In the genomic region with DNA sequence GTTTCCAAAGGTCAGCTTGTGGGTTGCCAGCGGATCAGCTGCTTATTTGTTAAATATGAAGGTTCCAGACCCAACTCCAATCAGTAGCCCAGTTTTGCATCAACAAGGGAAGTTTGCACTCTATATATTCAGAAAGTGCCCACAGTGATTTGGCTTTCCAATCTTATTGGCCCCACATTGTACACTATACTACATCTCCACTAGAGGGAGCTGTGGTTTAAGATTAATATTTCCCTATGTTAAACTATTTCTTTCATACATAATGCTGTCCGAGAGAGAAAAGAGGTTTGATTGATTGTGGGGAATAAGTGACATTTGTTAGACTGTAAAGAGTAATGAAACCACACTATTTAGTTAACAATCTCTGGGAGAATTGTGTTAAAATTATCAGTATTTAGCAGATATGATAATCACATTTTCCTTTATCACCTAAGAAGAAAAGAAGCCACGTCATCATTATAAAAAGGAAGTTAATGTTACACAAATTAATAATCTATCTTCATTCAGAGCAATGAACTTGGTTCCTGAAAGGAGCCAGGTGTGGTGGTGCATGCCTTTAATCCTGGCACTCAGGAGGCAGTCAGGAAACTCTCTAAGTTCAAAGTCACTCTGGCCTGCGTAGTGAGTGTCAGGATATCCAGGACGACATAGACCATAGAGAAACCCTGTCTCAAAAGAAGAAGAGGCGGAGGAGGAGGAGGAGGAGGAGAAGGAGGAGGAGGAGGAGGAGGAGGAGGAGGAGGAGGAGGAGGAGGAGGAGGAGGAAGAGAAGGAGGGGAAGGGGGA, we compare ENCODE assay signal across 8 mouse cellular contexts. TPM values are rescaled to one million over a fixed set of nuclear protein-coding genes. Genes with fewer than 3 reads are reported as not detected.
DNase-seq lines count a peak whose midpoint lies in the region; ATAC-seq and TF ChIP-seq lines count a peak whose summit lies in the region.

No protein-coding gene starts in this region.

- no peak for ATAC-seq in lung, postnatal 0 days
- ATAC-seq in embryonic facial prominence, embryonic 14.5 days (ENCODE audit: low read depth) = 0 out of 2 replicates have a peak, but pooled peaks have one; percentile 26

- no peaks in the 10 kb centered on the region for H3K4me1 ChIP-seq in lung, postnatal 0 days (ENCODE audit: insufficient read depth, low read depth, low read length)
- H3K4me1 ChIP-seq in embryonic facial prominence, embryonic 14.5 days (ENCODE audit: control insufficient read depth, insufficient read depth, low read length) = no peaks in the 10 kb centered on the region

- no peaks in the 10 kb centered on the region for H3K36me3 ChIP-seq in lung, postnatal 0 days (ENCODE audit: insufficient read depth, low read length)
- no peaks in the 10 kb centered on the region for H3K36me3 ChIP-seq in embryonic facial prominence, embryonic 14.5 days (ENCODE audit: control insufficient read depth, insufficient read depth, low read length)

- TF ChIP-seq CTCF in lung, postnatal 0 days (IDR thresholded peaks at IDR 0.05) = peak; percentile 76

- no peaks in the 10 kb centered on the region for H3K27me3 ChIP-seq in lung, postnatal 0 days (replicated peaks; ENCODE audit: insufficient read depth, low read length)
- H3K27me3 ChIP-seq in embryonic facial prominence, embryonic 14.5 days (replicated peaks; ENCODE audit: control insufficient read depth, insufficient read depth, low read length) = no peaks in the 10 kb centered on the region

- no peak overlapping the region for H3K27ac ChIP-seq in lung, postnatal 0 days (ENCODE audit: low read length)
- H3K27ac ChIP-seq in embryonic facial prominence, embryonic 14.5 days (replicated peaks; ENCODE audit: low read depth, low read length) = no peak overlapping the region

- DNase-seq in cerebellum, adult 9-10 months = peak; percentile 21
- no peak for DNase-seq in cerebellum, adult 8-10 months
- peak; percentile 67 for DNase-seq in lung, postnatal 0 days (ENCODE audit: low spot score)
- no peak for DNase-seq in lung, postnatal 14 days
- peak; percentile 65 for DNase-seq in embryonic facial prominence, embryonic 14.5 days (ENCODE audit: low spot score)
- peak; percentile 51 for DNase-seq in retina, postnatal 1 day
- no peak for DNase-seq in layer of hippocampus, adult 9-11 months
- DNase-seq in gastrocnemius, postnatal 25 days = no peak

- H3K9ac ChIP-seq in lung, postnatal 0 days (replicated peaks; ENCODE audit: low read depth) = no peak overlapping the region
- H3K9ac ChIP-seq in embryonic facial prominence, embryonic 14.5 days (ENCODE audit: low read depth, low read length) = no peak overlapping the region

- no peak for TF ChIP-seq EP300 in lung, postnatal 0 days (IDR thresholded peaks at IDR 0.05)

- no peak overlapping the region for H3K4me3 ChIP-seq in lung, postnatal 0 days (ENCODE audit: low read depth, low read length)
- no peak overlapping the region for H3K4me3 ChIP-seq in embryonic facial prominence, embryonic 14.5 days (ENCODE audit: low read depth, low read length)

- no peak overlapping the region for H3K4me2 ChIP-seq in lung, postnatal 0 days (replicated peaks; ENCODE audit: low read depth, low read length)
- no peak overlapping the region for H3K4me2 ChIP-seq in embryonic facial prominence, embryonic 14.5 days (ENCODE audit: low read depth, low read length)

- 35% methylated on average over 6 of the region's 6 CpGs for WGBS in lung, postnatal 0 days
- 44% methylated on average over 5 of the region's 6 CpGs for WGBS in embryonic facial prominence, embryonic 14.5 days

- H3K9me3 ChIP-seq in lung, postnatal 0 days (ENCODE audit: low read length) = no peaks in the 10 kb centered on the region
- no peaks in the 10 kb centered on the region for H3K9me3 ChIP-seq in embryonic facial prominence, embryonic 14.5 days (ENCODE audit: control insufficient read depth, low read length)

RNA-seq across cellular contexts. Expression of a gene that starts 44.8 kb away (rescaled TPM):
- 42.2 and 48.7 TPM in 2 replicates for polyA plus RNA-seq in lung, postnatal 0 days (2015; fragmentation: Nextera tagmentation; extraction: Ambion mirVana)
- 88.3 and 91.6 TPM in 2 replicates for polyA plus RNA-seq in embryonic facial prominence, embryonic 14.5 days (2014; fragmentation: Nextera tagmentation; extraction: Ambion mirVana)
- 10 to 100 TPM; 18.4 to 20.5 TPM for total RNA-seq in gastrocnemius, postnatal 25 days (2021)

RNA-seq across cellular contexts. Expression of a gene that starts 51.4 kb away (rescaled TPM):
- 0.51 and 1.1 TPM in 2 replicates for polyA plus RNA-seq in lung, postnatal 0 days (2015; fragmentation: Nextera tagmentation; extraction: Ambion mirVana)
- 4.7 and 5.8 TPM in 2 replicates for polyA plus RNA-seq in embryonic facial prominence, embryonic 14.5 days (2014; fragmentation: Nextera tagmentation; extraction: Ambion mirVana)
- under 1 TPM; 0.43 to 0.77 TPM for total RNA-seq in gastrocnemius, postnatal 25 days (2021)

Comparison
In these comparisons a context has a peak if more than half of its experiments do, and no peak if none do; other contexts are left out.
1. DNase-seq: peak in cerebellum, adult 9-10 months (single experiment), lung, postnatal 0 days (single experiment), embryonic facial prominence, embryonic 14.5 days (single experiment) and retina, postnatal 1 day (single experiment); none in cerebellum, adult 8-10 months (single experiment), lung, postnatal 14 days (single experiment), layer of hippocampus, adult 9-11 months (single experiment) and gastrocnemius, postnatal 25 days (single experiment).